In genomic region chr9:35200529-35201060, GRCm38 (mm10) we compare ENCODE assay signal across 8 mouse cellular contexts. TPM values are rescaled to one million over a fixed set of nuclear protein-coding genes. Genes with fewer than 3 reads are reported as not detected.
A peak's percentile ranks its signal among the peaks of the same experiment; 100 is the strongest.
DNase-seq lines count a peak whose midpoint lies in the region; ATAC-seq and TF ChIP-seq lines count a peak whose summit lies in the region.

No protein-coding gene starts in this region.

- no peak for DNase-seq in lung, adult 2 months
- no peak for DNase-seq in lung, adult 18-20 months
- no peak for DNase-seq in limb, embryonic 11.5 days (ENCODE audit: low spot score)
- no peak for DNase-seq in cerebellum, adult 11-12 months
- no peak for DNase-seq in gastrocnemius, adult 18-20 months (ENCODE audit: low spot score)
- no peak for DNase-seq in thymus, adult 18-20 months

- H3K36me3 ChIP-seq in embryonic facial prominence, embryonic 15.5 days: peaks cover 14% of the 10 kb centered on the region
- peaks cover 9% of the 10 kb centered on the region; the same call in 1 of the 2 replicates for H3K36me3 ChIP-seq in limb, embryonic 11.5 days (ENCODE audit: control insufficient read depth, insufficient read depth, low read length)
- H3K36me3 ChIP-seq in neural tube, embryonic 14.5 days (ENCODE audit: control insufficient read depth, insufficient read depth, low read length): no peaks in the 10 kb centered on the region; the same call in 1 of the 2 replicates

- H3K4me1 ChIP-seq in lung, adult 2 months (ENCODE audit: control insufficient read depth, insufficient read depth, low read length): peaks cover 8% of the 10 kb centered on the region
- peaks cover 12% of the 10 kb centered on the region for H3K4me1 ChIP-seq in embryonic facial prominence, embryonic 15.5 days
- peaks cover 5% of the 10 kb centered on the region; the same call in 1 of the 2 replicates for H3K4me1 ChIP-seq in limb, embryonic 11.5 days (ENCODE audit: control insufficient read depth, insufficient read depth, low read length)
- peaks cover 11% of the 10 kb centered on the region for H3K4me1 ChIP-seq in neural tube, embryonic 14.5 days (ENCODE audit: control insufficient read depth, insufficient read depth, low read length)

- H3K27ac ChIP-seq in embryonic facial prominence, embryonic 15.5 days (replicated peaks): no peak overlapping the region
- H3K27ac ChIP-seq in limb, embryonic 11.5 days (replicated peaks; ENCODE audit: low read depth, low read length): no peak overlapping the region
- H3K27ac ChIP-seq in neural tube, embryonic 14.5 days (ENCODE audit: low read depth, low read length): no peak overlapping the region; the same call in 1 of the 2 replicates

- TF ChIP-seq CTCF in lung, adult 2 months (IDR thresholded peaks at IDR 0.05; ENCODE audit: insufficient read depth, low read length): no peak

- ATAC-seq in embryonic facial prominence, embryonic 15.5 days (ENCODE audit: insufficient number of reproducible peaks, low FRiP score, low TSS enrichment, low read depth): no peak
- no peak for ATAC-seq in limb, embryonic 11.5 days (ENCODE audit: insufficient number of reproducible peaks, low FRiP score, low TSS enrichment, low read depth)
- ATAC-seq in neural tube, embryonic 14.5 days (ENCODE audit: low read depth): no peak

- WGBS in lung, adult 2 months: 53% methylated on average over 9 of the region's 9 CpGs
- 65% methylated on average over 9 of the region's 9 CpGs for WGBS in embryonic facial prominence, embryonic 15.5 days
- WGBS in limb, embryonic 11.5 days: 61% methylated on average over 9 of the region's 9 CpGs
- WGBS in neural tube, embryonic 14.5 days: 49% methylated on average over 9 of the region's 9 CpGs

- H3K27me3 ChIP-seq in embryonic facial prominence, embryonic 15.5 days: no peaks in the 10 kb centered on the region
- no peaks in the 10 kb centered on the region for H3K27me3 ChIP-seq in limb, embryonic 11.5 days (ENCODE audit: control insufficient read depth, insufficient read depth, low read length)
- no peaks in the 10 kb centered on the region for H3K27me3 ChIP-seq in neural tube, embryonic 14.5 days (ENCODE audit: control insufficient read depth, insufficient read depth, low read length)

- H3K4me2 ChIP-seq in embryonic facial prominence, embryonic 15.5 days (replicated peaks): peak overlapping the region; percentile 69
- H3K4me2 ChIP-seq in limb, embryonic 11.5 days (ENCODE audit: low read depth, severe bottlenecking): peak overlapping the region; percentile 85; the same call in 1 of the 2 replicates
- peak overlapping the region; percentile 77; the same call in 1 of the 2 replicates for H3K4me2 ChIP-seq in neural tube, embryonic 14.5 days (ENCODE audit: low read depth, low read length)

- peak overlapping the region; percentile 10 for H3K4me3 ChIP-seq in lung, adult 2 months (replicated peaks; ENCODE audit: extremely low read depth, low read depth, low read length)
- peak overlapping the region; percentile 72; the same call in 1 of the 2 replicates for H3K4me3 ChIP-seq in embryonic facial prominence, embryonic 15.5 days (replicated peaks)
- H3K4me3 ChIP-seq in limb, embryonic 11.5 days (ENCODE audit: low read depth, low read length): peak overlapping the region; percentile 56; the same call in 1 of the 2 replicates
- H3K4me3 ChIP-seq in neural tube, embryonic 14.5 days (ENCODE audit: low read depth, low read length): peak overlapping the region; percentile 48; the same call in 1 of the 2 replicates

- no peak for TF ChIP-seq POLR2A in lung, adult 2 months (IDR thresholded peaks at IDR 0.05; ENCODE audit: borderline replicate concordance, extremely low read depth, low read depth, low read length)

- H3K9me3 ChIP-seq in embryonic facial prominence, embryonic 15.5 days (replicated peaks): no peaks in the 10 kb centered on the region
- H3K9me3 ChIP-seq in limb, embryonic 11.5 days (ENCODE audit: control insufficient read depth, low read length): no peaks in the 10 kb centered on the region
- no peaks in the 10 kb centered on the region for H3K9me3 ChIP-seq in neural tube, embryonic 14.5 days (ENCODE audit: control insufficient read depth, low read length)

- no peak overlapping the region for H3K9ac ChIP-seq in embryonic facial prominence, embryonic 15.5 days
- H3K9ac ChIP-seq in limb, embryonic 11.5 days (ENCODE audit: low read length): no peak overlapping the region; the same call in 1 of the 2 replicates
- H3K9ac ChIP-seq in neural tube, embryonic 14.5 days (replicated peaks; ENCODE audit: low read depth, low read length): no peak overlapping the region

RNA-seq across cellular contexts. Expression of gene Tirap, which starts 0.5 kb away (rescaled TPM):
- polyA plus RNA-seq in lung, adult 2 months (2012; rRNA removed): 19.9 and 20.8 TPM in 2 replicates
- polyA plus RNA-seq in embryonic facial prominence, embryonic 15.5 days (2015; fragmentation: Nextera tagmentation; extraction: Ambion mirVana): 10.7 and 12.3 TPM in 2 replicates
- polyA plus RNA-seq in limb, embryonic 11.5 days (2014; fragmentation: Nextera tagmentation; extraction: Ambion mirVana): 18.1 and 19.1 TPM in 2 replicates
- 3.8 and 5.1 TPM in 2 replicates for polyA plus RNA-seq in neural tube, embryonic 14.5 days (2014; fragmentation: Nextera tagmentation; extraction: Ambion mirVana)
- 10 to 100 TPM; 24.4 to 35.0 TPM for total RNA-seq in gastrocnemius, adult 18-20 months (2021)

RNA-seq across cellular contexts. Expression of gene Srpr, which starts 0.6 kb away (rescaled TPM):
- polyA plus RNA-seq in lung, adult 2 months (2012; rRNA removed): 72.4 and 88.1 TPM in 2 replicates
- polyA plus RNA-seq in embryonic facial prominence, embryonic 15.5 days (2015; fragmentation: Nextera tagmentation; extraction: Ambion mirVana): 145 and 157 TPM in 2 replicates
- 108 and 115 TPM in 2 replicates for polyA plus RNA-seq in limb, embryonic 11.5 days (2014; fragmentation: Nextera tagmentation; extraction: Ambion mirVana)
- 64.9 and 71.4 TPM in 2 replicates for polyA plus RNA-seq in neural tube, embryonic 14.5 days (2014; fragmentation: Nextera tagmentation; extraction: Ambion mirVana)
- total RNA-seq in gastrocnemius, adult 18-20 months (2021): 100 to 1,000 TPM; 228 to 237 TPM

RNA-seq across cellular contexts. Expression of gene Foxred1, which starts 10.3 kb away (rescaled TPM):
- polyA plus RNA-seq in lung, adult 2 months (2012; rRNA removed): 12.4 and 18.3 TPM in 2 replicates
- polyA plus RNA-seq in embryonic facial prominence, embryonic 15.5 days (2015; fragmentation: Nextera tagmentation; extraction: Ambion mirVana): 36.4 and 40.8 TPM in 2 replicates
- polyA plus RNA-seq in limb, embryonic 11.5 days (2014; fragmentation: Nextera tagmentation; extraction: Ambion mirVana): 35.7 and 39.8 TPM in 2 replicates
- 39.3 and 44.2 TPM in 2 replicates for polyA plus RNA-seq in neural tube, embryonic 14.5 days (2014; fragmentation: Nextera tagmentation; extraction: Ambion mirVana)
- 10 to 100 TPM; 14.6 to 19.5 TPM for total RNA-seq in gastrocnemius, adult 18-20 months (2021)

RNA-seq across cellular contexts. Expression of gene Dcps, which starts 24.7 kb away (rescaled TPM):
- 27.7 and 31.2 TPM in 2 replicates for polyA plus RNA-seq in lung, adult 2 months (2012; rRNA removed)
- polyA plus RNA-seq in embryonic facial prominence, embryonic 15.5 days (2015; fragmentation: Nextera tagmentation; extraction: Ambion mirVana): 63.7 and 70.0 TPM in 2 replicates
- polyA plus RNA-seq in limb, embryonic 11.5 days (2014; fragmentation: Nextera tagmentation; extraction: Ambion mirVana): 87.7 and 90.3 TPM in 2 replicates
- 61.8 and 66.1 TPM in 2 replicates for polyA plus RNA-seq in neural tube, embryonic 14.5 days (2014; fragmentation: Nextera tagmentation; extraction: Ambion mirVana)
- total RNA-seq in gastrocnemius, adult 18-20 months (2021): 1 to 10 TPM; 7.5 to 10.0 TPM

Comparison
In these comparisons a context has a peak if more than half of its experiments do, and no peak if none do; other contexts are left out.
1. H3K4me3 ChIP-seq: peak in every context shown above with its lines; median percentile 72 in embryonic facial prominence, embryonic 15.5 days; 56 in limb, embryonic 11.5 days; 48 in neural tube, embryonic 14.5 days; 10 in lung, adult 2 months.